8 mouse cellular contexts compared by ENCODE assay signal in genomic region chr8:70527512-70528181, GRCm38 (mm10). TPM values are rescaled to one million over a fixed set of nuclear protein-coding genes. Genes with fewer than 3 reads are reported as not detected.
DNase-seq lines count a peak whose midpoint lies in the region; ATAC-seq lines count a peak whose summit lies in the region.

Gene Fkbp8 (plus strand): TSS chr8:70527724.
Gene Kxd1 (minus strand): TSS chr8:70527956.

- peaks cover 9% of the 10 kb centered on the region; the same call in 1 of the 2 replicates for H3K36me3 ChIP-seq in hindbrain, embryonic 11.5 days (ENCODE audit: control insufficient read depth, insufficient read depth, low read length)

- DNase-seq in MN1 (ENCODE audit: low spot score) = peak; percentile 97
- peak; percentile 99 for DNase-seq in cerebellum, adult 9-10 months
- DNase-seq in frontal cortex, adult 2 months (ENCODE audit: extremely low spot score in 1 of 2, low spot score in 1 of 2) = peak; percentile 94 to 100
- DNase-seq in hindbrain, embryonic 11.5 days (ENCODE audit: low spot score) = peak; percentile 99
- DNase-seq in layer of hippocampus, postnatal 14 days (ENCODE audit: low spot score in 2 of 2) = peak; percentile 99 to 100
- DNase-seq in lung, postnatal 14 days = peak; percentile 99
- peak; percentile 87 for DNase-seq in retina, adult 2 months (ENCODE audit: low read depth, low spot score)
- peak; percentile 98 to 99 for DNase-seq in thymus, postnatal 36 days

- WGBS in hindbrain, embryonic 11.5 days = 0% methylated on average over 33 of the region's 61 CpGs

- H3K27me3 ChIP-seq in hindbrain, embryonic 11.5 days (ENCODE audit: control insufficient read depth, insufficient read depth, low read length) = no peaks in the 10 kb centered on the region

- peaks cover 5% of the 10 kb centered on the region; the same call in 1 of the 2 replicates for H3K4me1 ChIP-seq in hindbrain, embryonic 11.5 days (replicated peaks; ENCODE audit: control insufficient read depth, insufficient read depth, low read length)

- peak within 1 kb of the TSS; percentile 84 for H3K4me2 ChIP-seq in hindbrain, embryonic 11.5 days (replicated peaks; ENCODE audit: low read depth, low read length)

- peak within 1 kb of the TSS; percentile 67 for H3K4me3 ChIP-seq in hindbrain, embryonic 11.5 days (ENCODE audit: low read depth, low read length)

- ATAC-seq in hindbrain, embryonic 11.5 days (ENCODE audit: low FRiP score) = peak; percentile 94

- H3K27ac ChIP-seq in hindbrain, embryonic 11.5 days (ENCODE audit: low read depth, low read length) = peak within 1 kb of the TSS; percentile 74

- no peaks in the 10 kb centered on the region for H3K9me3 ChIP-seq in hindbrain, embryonic 11.5 days (ENCODE audit: control insufficient read depth, low read length)

- H3K9ac ChIP-seq in hindbrain, embryonic 11.5 days (ENCODE audit: low read depth, low read length) = peak within 1 kb of the TSS; percentile 84

RNA-seq across cellular contexts. Expression of gene Fkbp8, which starts in this region (rescaled TPM):
- polyA plus RNA-seq in frontal cortex, adult 2 months (2012; rRNA removed) = 560 and 609 TPM in 2 replicates
- 226 and 243 TPM in 2 replicates for polyA plus RNA-seq in hindbrain, embryonic 11.5 days (2014; fragmentation: Nextera tagmentation; extraction: Ambion mirVana)
- 100 to 1,000 TPM; 412 to 417 TPM for total RNA-seq in layer of hippocampus, postnatal 14 days (2021)

RNA-seq across cellular contexts. Expression of gene Kxd1, which starts in this region (rescaled TPM):
- 60.6 and 61.4 TPM in 2 replicates for polyA plus RNA-seq in frontal cortex, adult 2 months (2012; rRNA removed)
- 48.3 and 52.6 TPM in 2 replicates for polyA plus RNA-seq in hindbrain, embryonic 11.5 days (2014; fragmentation: Nextera tagmentation; extraction: Ambion mirVana)
- 10 to 100 TPM; 39.5 to 40.3 TPM for total RNA-seq in layer of hippocampus, postnatal 14 days (2021)

Comparison
In these comparisons a context has a peak if more than half of its experiments do, and no peak if none do; other contexts are left out.
1. Peak in every context shown above with its lines: DNase-seq, ATAC-seq, H3K4me3 ChIP-seq and H3K27ac ChIP-seq.